Mouse (Mus musculus) heart, embryonic 13.5 days (tissue): ENCODE results near the gene Ndufa8. TPM values are rescaled to one million over a fixed set of nuclear protein-coding genes. Genes with fewer than 3 reads are reported as not detected.

Experiments
- ATAC-seq: fragments of 200-750 bp; cut with Nextera tagmentation; 2 replicates; pipeline ENCODE4 v1.8.0; 2017; ENCODE audit warnings: moderate TSS enrichment; ENCODE audit not compliant: insufficient number of reproducible peaks, low FRiP score, low TSS enrichment; ENCODE audit errors: extremely low read depth
- H3K27ac ChIP-seq: fragments of 300-500 bp; sonication (generic); replicated peaks from 2 replicates; pipeline ENCODE4 v1.5.1; 2015; ENCODE audit warnings: moderate library complexity, mild to moderate bottlenecking, inconsistent platforms
- H3K27me3 ChIP-seq: fragments of 300-500 bp; sonication (generic); replicated peaks from 2 replicates; pipeline ENCODE4 v1.6.1; 2015; ENCODE audit warnings: mild to moderate bottlenecking, inconsistent platforms
- H3K36me3 ChIP-seq: fragments of 300-500 bp; sonication (generic); 2 replicates; pipeline ENCODE4 v1.6.1; 2015; ENCODE audit warnings: mild to moderate bottlenecking, inconsistent platforms
- H3K4me1 ChIP-seq: fragments of 300-500 bp; sonication (generic); 2 replicates; pipeline ENCODE4 v1.6.1; 2015; ENCODE audit warnings: inconsistent platforms
- H3K4me2 ChIP-seq: fragments of 300-500 bp; sonication (generic); 2 replicates; pipeline ENCODE4 v1.6.1; 2015; ENCODE audit warnings: inconsistent platforms, mild to moderate bottlenecking, moderate library complexity
- H3K4me3 ChIP-seq: fragments of 300-500 bp; sonication (generic); 2 replicates; pipeline ENCODE4 v1.5.1; 2015; ENCODE audit warnings: moderate library complexity, mild to moderate bottlenecking, inconsistent platforms
- H3K9ac ChIP-seq: fragments of 300-500 bp; sonication (generic); 2 replicates; pipeline ENCODE4 v1.6.1; 2015; ENCODE audit warnings: inconsistent platforms, mild to moderate bottlenecking, moderate library complexity
- H3K9me3 ChIP-seq: fragments of 300-500 bp; sonication (generic); 2 replicates; pipeline ENCODE4 v1.6.1; 2016; ENCODE audit warnings: inconsistent platforms
- WGBS: fragments of 180-500 bp; shearing (Covaris S2); methylation state at CpG from one replicate; pipeline ENCODE4 v1.1.7; 2015; ENCODE audit warnings: mixed read lengths; 5-methylcytosine and 5-hydroxymethylcytosine counted together
- polyA plus RNA-seq: library from polyadenylated mRNA; unstranded; fragments of >200 nt; fragmentation: Nextera tagmentation; extraction: Ambion mirVana; gene quantifications from 2 replicates; pipeline ENCODE4 v1.2.1, GENCODE M21; 2015

Gene Ndufa8
- 363 and 394 TPM in 2 replicates for polyA plus RNA-seq

DNA sequence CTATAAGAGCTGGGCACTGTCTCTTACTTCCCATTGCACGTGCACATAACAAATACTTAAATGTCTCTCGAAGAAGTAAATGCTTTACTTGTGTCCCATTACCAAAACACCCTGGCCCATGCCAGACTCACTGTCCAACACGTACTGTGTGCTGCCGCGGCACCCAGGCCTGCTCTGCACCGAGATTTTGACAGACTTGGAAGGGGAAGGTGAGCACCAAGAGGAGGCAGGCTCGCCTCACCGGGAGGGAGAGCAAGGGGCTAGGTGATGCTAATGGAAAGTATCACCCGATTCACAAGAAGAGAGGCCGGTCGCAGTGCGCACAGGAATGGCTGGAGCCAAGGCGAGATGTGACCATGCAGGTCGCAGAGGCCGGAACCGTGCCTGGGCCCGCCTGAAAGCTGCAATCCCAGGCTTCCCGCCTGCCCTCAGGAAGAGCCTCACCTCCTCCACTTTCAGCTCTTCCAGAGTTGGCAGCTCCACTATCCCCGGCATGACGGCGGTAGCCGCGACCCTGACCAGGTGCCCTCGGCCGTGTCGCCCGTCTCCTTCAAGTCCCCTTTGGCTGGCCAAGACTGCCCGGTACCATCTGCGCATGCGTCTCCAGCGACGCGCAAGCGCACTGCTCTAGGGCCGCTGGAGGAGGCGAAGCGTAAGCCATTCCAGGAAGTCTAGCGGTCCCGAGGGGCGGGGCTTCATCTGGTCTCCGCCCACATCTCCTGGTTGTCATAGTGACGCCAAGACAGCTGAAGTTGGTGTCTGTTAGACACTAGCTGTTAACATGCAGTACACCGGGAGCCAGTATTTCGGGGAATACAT lies at the start of gene Ndufa8, which contains the start of gene Morn5:
Gene Ndufa8 (minus strand): TSS at position 659 of the 819 bp plus-strand sequence.
Gene Morn5 (plus strand): TSS at position 711 of the 819 bp plus-strand sequence.
- H3K4me3 ChIP-seq = peak within 1 kb of the TSS; percentile 95
- ATAC-seq = peak; percentile 92
- H3K9ac ChIP-seq = peak within 1 kb of the TSS; percentile 96
- peak within 1 kb of the TSS; percentile 77 for H3K27ac ChIP-seq
- peak within 1 kb of the TSS; percentile 87 for H3K4me2 ChIP-seq
- WGBS = under 1% methylated on average over 44 of the region's 44 CpGs
- peaks cover 37% of the 10 kb centered on the region for H3K4me1 ChIP-seq
- H3K27me3 ChIP-seq = peaks cover 2% of the 10 kb centered on the region; the same call in 1 of the 2 replicates
- H3K36me3 ChIP-seq = peaks cover 22% of the 10 kb centered on the region
- no peaks in the 10 kb centered on the region for H3K9me3 ChIP-seq

DNA sequence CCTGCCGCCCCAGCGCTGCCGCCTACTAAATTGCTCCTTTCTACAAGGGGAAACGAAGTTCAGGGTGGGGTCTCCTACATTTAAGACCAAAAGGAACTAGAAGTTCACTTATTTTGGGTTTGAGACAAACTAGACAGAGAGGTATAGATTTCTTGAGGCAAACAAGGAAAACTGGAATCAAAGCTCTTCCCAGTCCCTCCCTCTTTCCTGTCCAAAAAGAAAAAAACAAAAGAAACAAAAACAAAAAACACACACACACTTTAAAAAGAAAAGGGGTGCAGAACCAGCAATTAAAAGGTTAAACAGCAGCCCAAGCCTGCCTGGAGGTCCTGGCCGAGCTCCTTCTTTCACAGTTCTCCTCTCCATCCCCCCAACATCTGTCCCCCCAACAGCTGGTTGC lies 48.8 kb upstream of the Ndufa8 start:
- no peak for ATAC-seq
- Histone ChIP-seq H3K4me2 (no peak overlapping the region), H3K27me3 (peaks cover 100% of the 10 kb centered on the region), H3K4me1 (peaks cover 20% of the 10 kb centered on the region), H3K36me3 (no peaks in the 10 kb centered on the region), H3K9me3 (no peaks in the 10 kb centered on the region), H3K4me3 (no peak overlapping the region), H3K9ac (no peak overlapping the region), H3K27ac (no peak overlapping the region)
- WGBS = 8% methylated on average over 5 of the region's 5 CpGs

DNA sequence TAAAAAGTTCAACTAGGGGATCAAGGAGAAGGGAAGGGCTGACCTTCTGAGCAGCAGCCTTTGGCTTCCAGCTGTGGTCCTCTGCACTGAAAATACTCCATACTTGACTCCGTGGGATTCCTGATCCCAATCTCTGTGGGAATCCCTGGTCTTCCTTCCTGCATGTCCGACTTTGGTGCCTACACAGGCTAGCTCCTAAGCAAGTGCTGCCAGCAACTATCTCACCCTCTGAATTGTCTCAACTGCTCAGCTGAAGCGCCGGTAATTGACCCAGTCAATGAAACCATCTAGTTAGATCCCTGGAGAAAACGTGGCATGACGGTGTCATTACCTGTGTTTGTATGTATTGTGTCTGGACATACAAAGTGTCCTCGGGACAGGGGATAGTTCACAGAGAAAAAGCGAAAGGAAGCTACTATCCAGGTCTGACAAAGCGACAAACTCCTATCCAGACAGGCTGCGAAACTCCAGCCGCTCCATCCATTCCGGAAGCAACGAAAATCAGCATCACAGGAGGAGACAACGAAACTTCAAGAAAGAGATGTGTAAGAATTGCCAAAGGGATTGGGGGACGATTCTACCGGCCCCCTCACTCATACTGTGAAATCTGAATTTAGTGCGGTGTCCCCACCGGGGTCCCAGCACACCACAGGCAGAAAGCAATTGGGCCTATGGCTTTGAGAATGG lies 48.1 kb upstream of the Ndufa8 start:
- Histone ChIP-seq H3K4me2 (no peak overlapping the region), H3K4me1 (peaks cover 13% of the 10 kb centered on the region), H3K27ac (no peak overlapping the region), H3K27me3 (peaks cover 100% of the 10 kb centered on the region), H3K36me3 (no peaks in the 10 kb centered on the region), H3K9ac (no peak overlapping the region), H3K4me3 (no peak overlapping the region), H3K9me3 (no peaks in the 10 kb centered on the region)
- WGBS = 7% methylated on average over 18 of the region's 18 CpGs
- ATAC-seq = no peak

DNA sequence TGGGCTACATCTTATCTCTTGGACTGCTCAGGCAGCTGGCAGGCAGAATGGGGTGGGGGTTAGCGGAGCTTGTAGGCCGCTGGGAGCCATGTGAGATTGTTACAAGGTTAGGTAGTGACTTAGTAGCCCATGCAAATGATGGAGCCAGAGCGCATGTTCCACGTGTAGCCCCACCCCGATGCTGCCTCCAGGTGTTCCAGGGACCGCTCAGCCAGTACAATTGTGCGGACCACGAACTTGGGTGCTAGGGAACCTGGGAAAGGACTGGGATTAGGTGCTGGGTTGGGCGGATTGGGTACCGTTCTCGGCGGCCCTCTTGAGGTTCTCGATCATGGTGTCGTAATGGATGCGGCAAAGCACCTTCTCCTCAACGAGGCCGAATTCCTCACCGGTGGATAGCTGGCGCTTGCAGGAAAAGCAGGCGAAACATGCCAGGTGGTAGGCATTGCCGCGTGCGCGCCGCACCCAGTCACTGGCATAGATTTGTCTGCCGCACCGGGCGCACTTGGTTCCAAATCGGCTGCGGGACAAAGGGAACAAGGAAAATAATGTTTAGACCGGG lies 44.8 kb upstream of the Ndufa8 start:
- no peak overlapping the region for H3K4me2 ChIP-seq
- no peak for ATAC-seq
- 5% methylated on average over 31 of the region's 31 CpGs for WGBS
- no peaks in the 10 kb centered on the region for H3K36me3 ChIP-seq
- H3K4me1 ChIP-seq = peaks cover 22% of the 10 kb centered on the region
- no peak overlapping the region for H3K27ac ChIP-seq
- H3K9me3 ChIP-seq = no peaks in the 10 kb centered on the region
- H3K4me3 ChIP-seq = no peak overlapping the region
- H3K9ac ChIP-seq = no peak overlapping the region
- H3K27me3 ChIP-seq = peaks cover 100% of the 10 kb centered on the region

DNA sequence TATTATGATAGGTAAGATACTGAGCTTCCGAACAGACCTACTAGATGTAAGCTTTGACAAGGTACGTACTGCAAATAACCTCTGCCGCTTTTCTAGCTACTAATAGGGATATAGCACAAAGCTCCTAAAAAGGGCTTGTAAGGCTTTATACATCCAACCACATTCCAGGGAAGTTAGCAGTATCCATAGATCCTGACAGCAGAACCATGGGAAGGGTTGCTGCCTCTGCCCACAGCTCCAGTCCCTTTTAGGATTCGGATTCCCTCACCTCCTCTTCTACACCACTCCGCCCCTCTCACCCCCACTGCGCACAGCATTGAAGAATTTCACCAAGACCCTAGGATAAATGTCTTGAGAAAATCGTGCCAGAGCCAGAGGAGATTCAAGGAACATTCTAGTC lies 44.1 kb upstream of the Ndufa8 start:
- peaks cover 100% of the 10 kb centered on the region for H3K27me3 ChIP-seq
- WGBS = 20% methylated on average over 7 of the region's 7 CpGs
- no peak for ATAC-seq

DNA sequence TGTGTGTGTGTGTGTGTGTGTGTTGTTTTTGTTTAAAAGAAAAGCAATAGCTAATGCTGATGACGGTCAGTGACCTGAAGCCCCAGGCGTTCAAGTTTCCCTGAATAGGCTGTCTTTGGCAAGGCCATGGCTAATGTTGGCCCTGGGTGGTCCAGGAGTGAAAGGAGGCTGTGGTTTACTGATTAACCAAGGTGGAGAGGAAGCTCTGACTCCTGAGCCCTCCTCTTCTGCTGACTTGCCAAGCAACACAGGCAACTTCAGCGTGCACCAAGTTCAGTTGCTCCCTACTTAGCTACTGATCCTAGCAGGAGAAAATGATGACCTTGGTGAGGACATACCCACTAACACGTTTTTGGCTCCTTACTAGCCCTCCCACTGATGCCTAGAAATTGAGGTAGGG lies 43.5 kb upstream of the Ndufa8 start:
- peaks cover 22% of the 10 kb centered on the region for H3K4me1 ChIP-seq
- no peaks in the 10 kb centered on the region for H3K36me3 ChIP-seq
- H3K4me2 ChIP-seq = no peak overlapping the region
- no peak overlapping the region for H3K4me3 ChIP-seq
- no peak overlapping the region for H3K9ac ChIP-seq
- ATAC-seq = no peak
- 8% methylated on average over 4 of the region's 4 CpGs for WGBS
- H3K9me3 ChIP-seq = no peaks in the 10 kb centered on the region
- H3K27ac ChIP-seq = no peak overlapping the region
- H3K27me3 ChIP-seq = peaks cover 100% of the 10 kb centered on the region

More for the DNA sequence above, 44.1 kb upstream of the Ndufa8 start:
- Histone ChIP-seq H3K4me3 (no peak overlapping the region), H3K4me1 (peaks cover 22% of the 10 kb centered on the region), H3K9ac (no peak overlapping the region), H3K9me3 (no peaks in the 10 kb centered on the region), H3K27ac (no peak overlapping the region), H3K36me3 (no peaks in the 10 kb centered on the region), H3K4me2 (no peak overlapping the region)

DNA sequence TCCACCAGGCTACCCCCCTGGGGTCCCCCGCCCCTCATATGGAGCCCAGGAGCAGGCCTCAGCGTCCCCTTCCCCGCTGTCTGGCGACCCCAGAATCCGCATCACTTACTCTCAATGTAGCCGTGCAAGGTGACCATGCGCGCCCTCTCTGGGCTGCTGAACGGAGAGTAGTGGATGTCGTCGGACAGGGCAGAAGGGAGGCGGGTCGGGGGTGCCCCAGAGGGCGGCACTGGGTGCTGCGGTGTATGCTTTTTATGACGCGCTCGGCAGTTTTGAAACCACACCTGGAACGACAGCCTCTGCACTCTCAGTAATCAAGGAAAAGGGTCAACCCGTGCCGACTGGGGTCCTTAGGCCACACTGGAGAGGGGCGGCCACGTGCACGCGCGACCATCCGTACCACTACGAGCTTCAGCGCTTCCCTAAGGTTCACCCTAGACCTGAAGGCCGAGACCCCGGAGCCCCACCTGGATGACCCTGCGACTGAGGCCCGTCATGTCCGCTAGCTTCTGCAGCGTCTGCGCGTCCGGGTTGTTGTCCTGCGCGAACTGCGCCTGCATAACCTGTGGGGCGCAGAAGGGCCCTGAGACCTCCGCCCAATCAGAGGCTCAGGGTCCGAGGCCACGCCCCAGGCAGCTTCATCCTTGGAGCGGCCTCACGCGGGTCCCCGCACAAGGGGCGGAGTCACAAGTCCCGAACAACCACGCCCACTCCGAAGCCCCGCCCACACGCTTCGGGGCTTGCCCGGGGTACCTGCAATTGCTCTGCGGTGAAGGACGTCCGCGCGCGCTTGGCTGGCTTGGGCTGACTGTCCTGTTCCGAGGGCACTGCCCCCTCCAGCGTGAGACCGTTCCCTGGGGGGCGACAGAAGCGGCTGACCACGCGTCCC lies 41.9 kb upstream of the Ndufa8 start:
- Histone ChIP-seq H3K27me3 (peaks cover 100% of the 10 kb centered on the region), H3K36me3 (no peaks in the 10 kb centered on the region), H3K4me2 (peak overlapping the region; percentile 82), H3K4me1 (peaks cover 22% of the 10 kb centered on the region), H3K9me3 (no peaks in the 10 kb centered on the region), H3K9ac (peak overlapping the region; percentile 66), H3K27ac (no peak overlapping the region), H3K4me3 (peak overlapping the region; percentile 53)
- ATAC-seq = peak; percentile 73
- 1% methylated on average over 70 of the region's 70 CpGs for WGBS

DNA sequence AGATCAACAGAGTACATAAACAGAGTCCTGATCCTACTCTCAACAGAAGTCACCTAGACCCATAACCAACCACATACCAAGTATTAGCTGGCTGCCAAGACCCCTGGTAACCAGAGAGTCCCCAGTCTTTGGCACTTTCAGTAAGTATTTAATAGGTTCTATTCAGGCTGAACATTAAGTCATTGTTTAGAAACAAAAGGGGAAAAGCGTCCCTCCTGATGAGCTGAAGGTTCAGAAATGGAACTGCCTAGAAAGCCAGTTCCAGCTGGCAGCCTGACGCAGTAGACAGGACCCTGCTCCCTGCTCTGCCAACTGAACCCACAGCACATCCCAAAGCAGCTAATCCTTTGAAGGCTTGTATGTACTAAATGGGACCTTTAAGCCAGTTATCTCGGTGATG lies 40.0 kb upstream of the Ndufa8 start:
- Histone ChIP-seq H3K4me3 (no peak overlapping the region), H3K9ac (no peak overlapping the region), H3K36me3 (no peaks in the 10 kb centered on the region), H3K9me3 (no peaks in the 10 kb centered on the region), H3K27ac (no peak overlapping the region), H3K27me3 (peaks cover 100% of the 10 kb centered on the region), H3K4me1 (peaks cover 21% of the 10 kb centered on the region), H3K4me2 (no peak overlapping the region)
- ATAC-seq = no peak
- 60% methylated on average over 3 of the region's 3 CpGs for WGBS

DNA sequence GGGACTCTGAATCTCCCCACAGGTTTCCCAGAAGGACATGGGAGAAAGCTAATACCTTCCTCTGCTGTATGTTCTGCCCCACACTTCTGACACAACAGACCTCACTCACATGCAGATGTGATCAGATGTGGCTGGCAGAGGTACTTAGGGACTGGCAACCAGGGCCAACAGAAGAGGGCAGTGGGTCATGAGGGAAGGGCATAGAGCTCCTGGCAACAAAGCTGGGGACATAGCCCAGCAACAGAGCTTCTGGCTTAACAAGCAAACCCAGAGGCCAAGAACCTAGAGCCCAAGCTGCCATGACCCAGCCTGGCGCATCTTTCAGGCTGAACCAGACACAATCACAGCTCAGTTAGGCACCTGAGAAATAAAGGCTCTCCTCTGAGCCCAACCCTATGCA lies 35.8 kb upstream of the Ndufa8 start:
- Histone ChIP-seq H3K36me3 (no peaks in the 10 kb centered on the region), H3K9me3 (no peaks in the 10 kb centered on the region), H3K4me2 (no peak overlapping the region), H3K27ac (no peak overlapping the region), H3K9ac (no peak overlapping the region), H3K4me3 (no peak overlapping the region), H3K27me3 (peaks cover 97% of the 10 kb centered on the region), H3K4me1 (0 out of 2 replicates have a peak, but pooled peaks cover 8% of the 10 kb centered on the region)
- WGBS = 88% methylated on average over 1 of the region's 1 CpGs
- ATAC-seq = no peak

DNA sequence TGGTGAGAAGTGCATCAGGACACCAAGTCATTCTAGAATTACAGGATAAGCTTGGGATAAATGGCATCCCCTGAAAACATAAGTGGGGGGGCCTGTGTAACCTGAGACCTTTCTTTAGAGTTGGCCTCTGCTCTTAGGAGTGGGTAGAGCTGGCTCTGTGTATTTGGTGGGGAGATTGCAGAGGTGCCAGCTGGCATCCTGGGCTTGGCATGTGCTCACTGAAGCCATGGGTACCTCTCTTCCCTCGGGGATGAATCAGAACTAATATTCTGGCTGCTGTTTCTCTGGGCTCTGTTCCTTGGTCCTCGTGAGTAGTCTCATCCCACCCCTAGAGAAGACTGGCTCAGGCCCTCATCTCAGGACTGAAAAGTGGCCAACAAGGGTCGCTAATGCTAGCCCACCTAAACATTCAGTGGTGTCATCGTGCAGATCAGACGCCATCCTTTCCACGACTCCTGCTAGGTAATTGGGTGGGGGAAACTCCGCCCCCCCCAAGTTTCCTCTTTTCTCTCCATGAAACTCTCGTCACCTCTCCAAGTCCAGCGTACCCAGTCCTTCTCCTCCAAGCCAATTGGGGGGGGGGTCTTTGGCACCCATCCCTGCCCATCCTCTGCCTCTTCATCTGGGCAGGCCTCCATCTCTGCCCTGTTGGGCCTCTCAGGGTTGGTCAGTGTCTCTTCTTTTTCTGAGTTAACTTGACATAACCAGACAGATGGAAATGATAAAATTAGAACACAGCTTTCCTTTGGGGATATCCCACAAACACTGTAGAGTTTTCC lies 33.8 kb upstream of the Ndufa8 start:
- WGBS = 72% methylated on average over 9 of the region's 9 CpGs
- no peak for ATAC-seq
- no peaks in the 10 kb centered on the region for H3K36me3 ChIP-seq
- H3K9me3 ChIP-seq = no peaks in the 10 kb centered on the region
- H3K27ac ChIP-seq = no peak overlapping the region
- H3K4me1 ChIP-seq = 0 out of 2 replicates have a peak, but pooled peaks cover 8% of the 10 kb centered on the region
- H3K27me3 ChIP-seq = peaks cover 95% of the 10 kb centered on the region
- no peak overlapping the region for H3K4me3 ChIP-seq
- no peak overlapping the region for H3K9ac ChIP-seq
- no peak overlapping the region for H3K4me2 ChIP-seq
